Mouse (Mus musculus) MEL (cell line): ENCODE measurements around the gene Gatad2b.

Source experiments
- BHLHE40 ChIP-seq: IDR thresholded peaks from 2 replicates; pipeline ENCODE4 v1.6.1; 2012; ENCODE audit warnings: low read depth, mild to moderate bottlenecking, inconsistent platforms, low read length, improper control_type of control experiment, borderline replicate concordance
- CHD2 ChIP-seq: IDR thresholded peaks from 2 replicates; pipeline ENCODE4 v1.6.1; 2011; ENCODE audit warnings: low read length, improper control_type of control experiment
- CTCF ChIP-seq, 3 experiments: IDR thresholded peaks in 2 of 3; conservative IDR thresholded peaks in 1 of 3; 2 replicates each; pipeline ENCODE4 v1.5.1; 2011 to 2012; ENCODE audit warnings: low read length in 3 of 3, low read depth in 2 of 3, mild to moderate bottlenecking in 2 of 3, improper control_type of control experiment in 1 of 3, inconsistent platforms in 1 of 3, mixed read lengths in 1 of 3, moderate library complexity in 1 of 3; ENCODE audit not compliant: control insufficient read depth in 1 of 3, insufficient read depth in 1 of 3, poor library complexity in 1 of 3, severe bottlenecking in 1 of 3
- EP300 ChIP-seq, 2 experiments: IDR thresholded peaks; 2 replicates each; pipeline ENCODE4 v1.6.1; 2011; ENCODE audit warnings: improper control_type of control experiment in 2 of 2, low read length in 2 of 2, low read depth in 1 of 2, mild to moderate bottlenecking in 1 of 2
- MAZ ChIP-seq: IDR thresholded peaks from 2 replicates; pipeline ENCODE4 v1.6.1; 2012; ENCODE audit warnings: low read depth, mild to moderate bottlenecking, inconsistent platforms, low read length, improper control_type of control experiment
- MXI1 ChIP-seq: IDR thresholded peaks from 2 replicates; pipeline ENCODE4 v1.6.1; 2011; ENCODE audit warnings: mild to moderate bottlenecking, low read depth, low read length, improper control_type of control experiment
- POLR2A ChIP-seq, 2 experiments: IDR thresholded peaks; 2 replicates each; pipeline ENCODE4 v1.6.1; 2011 to 2012; ENCODE audit warnings: low read length in 2 of 2, mild to moderate bottlenecking in 2 of 2, control low read depth in 1 of 2, improper control_type of control experiment in 1 of 2, low read depth in 1 of 2, moderate library complexity in 1 of 2; ENCODE audit not compliant: control insufficient read depth in 1 of 2, insufficient read depth in 1 of 2, poor library complexity in 1 of 2
- POLR2AphosphoS2 ChIP-seq: IDR thresholded peaks from 2 replicates; pipeline ENCODE4 v1.6.1; 2011; ENCODE audit warnings: low read length, improper control_type of control experiment
- TAL1 ChIP-seq: IDR thresholded peaks from 2 replicates; pipeline ENCODE4 v1.6.1; 2012; ENCODE audit warnings: mild to moderate bottlenecking, inconsistent platforms, low read length, moderate library complexity, mixed read lengths
- TCF12 ChIP-seq: IDR thresholded peaks from 2 replicates; pipeline ENCODE4 v1.6.1; 2014; ENCODE audit warnings: low read depth, mild to moderate bottlenecking, inconsistent platforms, low read length, improper control_type of control experiment, moderate library complexity
- UBTF ChIP-seq: IDR thresholded peaks from 2 replicates; pipeline ENCODE4 v1.6.1; 2012; ENCODE audit warnings: low read depth, mild to moderate bottlenecking, inconsistent platforms, low read length, improper control_type of control experiment, moderate library complexity, borderline replicate concordance; ENCODE audit not compliant: insufficient read depth
- ZKSCAN1 ChIP-seq: IDR thresholded peaks from 2 replicates; pipeline ENCODE4 v1.6.1; 2012; ENCODE audit warnings: low read depth, mild to moderate bottlenecking, inconsistent platforms, low read length, improper control_type of control experiment, moderate library complexity

- TF ChIP-seq EP300 (IDR thresholded peaks at IDR 0.05; ENCODE audit: low read depth in 1 of 2, low read length in 2 of 2) (no peak), ZKSCAN1 (no peak), CTCF (IDR thresholded peaks at IDR 0.05 in 2 of 3, conservative IDR thresholded peaks at IDR 0.05 in 1 of 3; ENCODE audit: control insufficient read depth in 1 of 3, insufficient read depth in 1 of 3, low read depth in 2 of 3, low read length in 3 of 3, poor library complexity in 1 of 3, severe bottlenecking in 1 of 3) (no peak), TAL1 (no peak), POLR2A (IDR thresholded peaks at IDR 0.05; ENCODE audit: control insufficient read depth in 1 of 2, insufficient read depth in 1 of 2, low read depth in 1 of 2, low read length in 2 of 2, poor library complexity in 1 of 2) (no peak), MXI1 (no peak), CHD2 (no peak), POLR2AphosphoS2 (no peak), TCF12 (no peak), UBTF (no peak), BHLHE40 (no peak), MAZ (no peak)
Observed at GRCm38 (mm10) chr3:90268190-90268589, 24.8 kb upstream of the Gatad2b start.
